Mouse (Mus musculus) cerebellum, adult 2 months (tissue): ENCODE measurements around the gene Slc26a1.

Experiments
- CTCF ChIP-seq: fragments of 200-500 bp; IDR thresholded peaks from 2 replicates; pipeline ENCODE4 v1.5.1; 2011; ENCODE audit warnings: low read depth, mild to moderate bottlenecking, control low read depth, low read length, moderate library complexity, borderline replicate concordance; ENCODE audit not compliant: insufficient read depth
- POLR2A ChIP-seq: fragments of 200-500 bp; IDR thresholded peaks from 2 replicates; pipeline ENCODE4 v1.6.1; 2011; ENCODE audit warnings: low read length, control low read depth, borderline replicate concordance; ENCODE audit not compliant: insufficient read depth

- TF ChIP-seq CTCF (no peak), POLR2A (no peak)
These were observed 40.6 kb upstream of the Slc26a1 start for GRCm38 (mm10) chr5:108715974-108716373.
